ENCODE assay signal across 18 mouse cellular contexts in genomic region chr6:140664611-140665010, GRCm38 (mm10).
"Had no signal": no experiment of that assay in that cellular context is flagged by ENCODE, and none has a peak within 500 bp of the region (broad histone marks: within the 10 kb centered on the region; RNA-seq: fewer than 3 reads in every experiment).

No protein-coding gene starts in this region.

- H3K4me2 ChIP-seq: kidney, embryonic 15.5 days; liver, embryonic 12.5 days; liver, embryonic 15.5 days; lung, embryonic 15.5 days; midbrain, embryonic 12.5 days; midbrain, embryonic 15.5 days; neural tube, embryonic 13.5 days had no signal

- H3K4me1 ChIP-seq: liver, embryonic 12.5 days had no signal

- H3K4me3 ChIP-seq: kidney, embryonic 15.5 days; left cerebral cortex, adult 2 months; liver, embryonic 12.5 days; liver, embryonic 15.5 days; lung, embryonic 15.5 days; midbrain, embryonic 12.5 days; midbrain, embryonic 15.5 days; neural tube, embryonic 13.5 days had no signal

- ATAC-seq: liver, embryonic 12.5 days; midbrain, embryonic 15.5 days had no signal

- H3K27me3 ChIP-seq: kidney, embryonic 15.5 days; liver, embryonic 12.5 days; liver, embryonic 15.5 days; lung, embryonic 15.5 days; midbrain, embryonic 12.5 days; midbrain, embryonic 15.5 days; neural tube, embryonic 13.5 days had no signal

- H3K9ac ChIP-seq: kidney, embryonic 15.5 days; liver, embryonic 12.5 days; liver, embryonic 15.5 days; lung, embryonic 15.5 days; midbrain, embryonic 12.5 days; midbrain, embryonic 15.5 days; neural tube, embryonic 13.5 days had no signal

- H3K9me3 ChIP-seq: kidney, embryonic 15.5 days; liver, embryonic 12.5 days; liver, embryonic 15.5 days; lung, embryonic 15.5 days; midbrain, embryonic 12.5 days; midbrain, embryonic 15.5 days; neural tube, embryonic 13.5 days had no signal

- H3K36me3 ChIP-seq: kidney, embryonic 15.5 days; liver, embryonic 12.5 days; liver, embryonic 15.5 days; lung, embryonic 15.5 days; midbrain, embryonic 12.5 days; midbrain, embryonic 15.5 days; neural tube, embryonic 13.5 days had no signal

- H3K27ac ChIP-seq: kidney, embryonic 15.5 days; left cerebral cortex, adult 2 months; liver, embryonic 12.5 days; liver, embryonic 15.5 days; lung, embryonic 15.5 days; midbrain, embryonic 12.5 days; midbrain, embryonic 15.5 days; neural tube, embryonic 13.5 days had no signal

- DNase-seq: kidney, adult 2 months; kidney, postnatal 10 days; kidney, postnatal 36 days; layer of hippocampus, postnatal 36 days; lung, adult 18-20 months; lung, postnatal 10 days; lung, postnatal 36 days; retina, postnatal 1 day; thymus, adult 18-20 months; thymus, postnatal 36 days had no signal
